Mouse (Mus musculus) liver, embryonic 13.5 days (tissue): ENCODE data around the gene Zfand6. TPM values are rescaled to one million over a fixed set of nuclear protein-coding genes. Genes with fewer than 3 reads are reported as not detected.

Experiments
- ATAC-seq: fragments of 200-750 bp; cut with Nextera tagmentation; 2 replicates; pipeline ENCODE4 v1.8.0; 2017; ENCODE audit warnings: low read depth, mild to moderate bottlenecking, moderate number of reproducible peaks, moderate library complexity
- DNase-seq: peaks from one replicate; pipeline ENCODE4 v3.0.0; 2022
- H3K27ac ChIP-seq: fragments of 300-500 bp; sonication (generic); 2 replicates; pipeline ENCODE4 v1.5.1; 2015; ENCODE audit warnings: moderate library complexity, mild to moderate bottlenecking, inconsistent platforms
- H3K27me3 ChIP-seq: fragments of 300-500 bp; sonication (generic); 2 replicates; pipeline ENCODE4 v1.6.1; 2015; ENCODE audit warnings: mild to moderate bottlenecking, inconsistent platforms
- H3K36me3 ChIP-seq: fragments of 300-500 bp; sonication (generic); 2 replicates; pipeline ENCODE4 v1.6.1; 2015; ENCODE audit warnings: mild to moderate bottlenecking, inconsistent platforms
- H3K4me1 ChIP-seq: fragments of 300-500 bp; sonication (generic); replicated peaks from 2 replicates; pipeline ENCODE4 v1.6.1; 2015; ENCODE audit warnings: inconsistent platforms
- H3K4me2 ChIP-seq: fragments of 300-500 bp; sonication (generic); 2 replicates; pipeline ENCODE4 v1.6.1; 2015; ENCODE audit warnings: inconsistent platforms, mild to moderate bottlenecking, moderate library complexity
- H3K4me3 ChIP-seq: fragments of 300-500 bp; sonication (generic); replicated peaks from 2 replicates; pipeline ENCODE4 v1.5.1; 2015; ENCODE audit warnings: mild to moderate bottlenecking, inconsistent platforms
- H3K9ac ChIP-seq: fragments of 300-500 bp; sonication (generic); 2 replicates; pipeline ENCODE4 v1.6.1; 2015; ENCODE audit warnings: mild to moderate bottlenecking, inconsistent platforms
- H3K9me3 ChIP-seq: fragments of 300-500 bp; sonication (generic); replicated peaks from 2 replicates; pipeline ENCODE4 v1.6.1; 2016; ENCODE audit warnings: inconsistent platforms
- WGBS: fragments of 180-500 bp; shearing (Covaris S2); methylation state at CpG from one replicate; pipeline ENCODE4 v1.1.7; 2015; ENCODE audit not compliant: insufficient replicate concordance; 5-methylcytosine and 5-hydroxymethylcytosine counted together
- polyA plus RNA-seq: library from polyadenylated mRNA; unstranded; fragments of >200 nt; fragmentation: Nextera tagmentation; extraction: Ambion mirVana; gene quantifications from 2 replicates; pipeline ENCODE4 v1.2.1, GENCODE M21; 2015

The Zfand6 gene
- polyA plus RNA-seq, 1 experiment from 2014 or later = 129 TPM

- DNase-seq (peak; percentile 84), ATAC-seq (peak; percentile 100)
- Histone ChIP-seq H3K9me3 (no peaks in the 10 kb centered on the region), H3K4me3 (peak overlapping the region; percentile 13), H3K4me1 (peaks cover 72% of the 10 kb centered on the region), H3K9ac (peak overlapping the region; percentile 71), H3K27me3 (no peaks in the 10 kb centered on the region), H3K36me3 (peaks cover 8% of the 10 kb centered on the region; the same call in 1 of the 2 replicates), H3K4me2 (peak overlapping the region; percentile 58), H3K27ac (peak overlapping the region; percentile 94)
- WGBS = 33% methylated on average over 4 of the region's 4 CpGs
Observed at GRCm38 (mm10) chr7:84651303-84651986, 38.3 kb downstream of the Zfand6 start.

- Histone ChIP-seq H3K9me3 (no peaks in the 10 kb centered on the region), H3K9ac (no peak overlapping the region), H3K4me1 (peaks cover 70% of the 10 kb centered on the region), H3K27me3 (no peaks in the 10 kb centered on the region), H3K36me3 (peaks cover 8% of the 10 kb centered on the region; the same call in 1 of the 2 replicates), H3K4me3 (no peak overlapping the region), H3K27ac (peak overlapping the region; percentile 51), H3K4me2 (no peak overlapping the region)
- whole genome bisulfite sequencing = 83% methylated on average over 2 of the region's 2 CpGs
- ATAC-seq (no peak), DNase-seq (no peak)
Observed at GRCm38 (mm10) chr7:84649016-84649415, 40.7 kb downstream of the Zfand6 start.

DNA sequence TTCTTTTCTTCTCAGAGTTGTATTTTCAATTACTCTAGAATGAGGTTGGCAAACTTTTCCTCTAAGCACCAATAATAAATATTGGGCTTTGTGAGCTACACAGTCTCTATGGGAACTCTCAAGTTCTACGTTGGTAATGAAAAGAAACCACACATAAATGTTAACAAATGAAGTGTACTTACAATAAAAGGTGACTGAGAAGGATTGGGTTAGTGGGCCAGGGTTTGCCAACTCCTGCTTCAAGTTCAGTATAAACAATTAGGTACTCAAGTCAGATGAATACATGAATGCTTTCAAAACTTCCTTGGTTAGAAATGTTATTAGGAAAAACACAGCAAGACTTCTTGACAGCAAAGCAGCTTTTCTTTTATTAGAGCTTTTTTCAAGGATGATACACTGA is 43.5 kb downstream of the Zfand6 start:
- H3K9ac ChIP-seq = no peak overlapping the region
- DNase-seq (no peak), ATAC-seq (no peak)
- H3K4me1 ChIP-seq = peaks cover 61% of the 10 kb centered on the region
- H3K4me3 ChIP-seq = no peak overlapping the region
- 87% methylated on average over 1 of the region's 1 CpGs for WGBS
- peaks cover 8% of the 10 kb centered on the region; the same call in 1 of the 2 replicates for H3K36me3 ChIP-seq
- H3K27me3 ChIP-seq = no peaks in the 10 kb centered on the region
- H3K4me2 ChIP-seq = no peak overlapping the region
- no peak overlapping the region; the same call in 1 of the 2 replicates for H3K27ac ChIP-seq
- H3K9me3 ChIP-seq = no peaks in the 10 kb centered on the region

DNA sequence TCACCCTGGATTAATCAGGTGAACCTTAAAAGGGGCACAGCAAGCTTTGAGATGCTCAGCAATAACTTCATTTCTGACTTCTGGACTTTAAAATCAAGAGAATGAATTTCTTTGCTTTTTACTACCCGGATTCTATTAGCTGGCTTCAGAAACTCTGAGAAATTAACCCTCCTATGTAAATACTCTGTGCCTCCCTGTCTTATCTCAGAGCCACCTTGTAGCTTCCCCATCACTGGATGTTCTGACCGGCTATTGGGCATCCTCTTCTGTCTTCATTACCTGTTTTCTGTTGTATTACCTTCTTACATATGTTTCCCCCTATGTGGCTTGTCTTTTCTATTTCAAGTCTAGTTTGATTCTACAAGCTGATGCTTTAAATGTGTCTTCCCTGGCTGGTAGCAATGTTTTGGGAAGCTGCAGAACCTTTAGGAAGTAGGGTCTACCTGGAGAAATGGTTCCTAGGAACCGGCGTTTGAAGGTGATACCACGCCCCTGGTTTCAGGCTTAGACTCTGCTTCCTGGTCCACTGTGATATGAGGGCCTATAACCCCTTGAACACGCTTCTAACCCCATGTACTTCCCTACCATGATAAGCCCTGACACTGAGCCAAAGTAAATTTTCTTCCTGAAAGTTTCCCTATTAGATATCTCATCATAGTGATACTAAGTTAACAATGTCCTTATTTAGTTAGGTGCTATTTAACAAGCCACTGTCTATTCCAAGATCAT is 46.3 kb downstream of the Zfand6 start:
- peak; percentile 84 for ATAC-seq
- Histone ChIP-seq H3K4me2 (peak overlapping the region; percentile 1; the same call in 1 of the 2 replicates), H3K4me1 (peaks cover 60% of the 10 kb centered on the region), H3K27ac (peak overlapping the region; percentile 54), H3K9ac (peak overlapping the region; percentile 4; the same call in 1 of the 2 replicates), H3K4me3 (no peak overlapping the region), H3K27me3 (no peaks in the 10 kb centered on the region), H3K9me3 (no peaks in the 10 kb centered on the region), H3K36me3 (0 out of 2 replicates have a peak, but pooled peaks cover 3% of the 10 kb centered on the region)
- WGBS = 54% methylated on average over 6 of the region's 6 CpGs
- DNase-seq = no peak

- no peak overlapping the region for H3K4me2 ChIP-seq
- peak overlapping the region; percentile 54; the same call in 1 of the 2 replicates for H3K27ac ChIP-seq
- 88% methylated on average over 6 of the region's 6 CpGs for whole genome bisulfite sequencing
- H3K36me3 ChIP-seq = 0 out of 2 replicates have a peak, but pooled peaks cover under 1% of the 10 kb centered on the region
- ATAC-seq (no peak), DNase-seq (no peak)
- H3K9me3 ChIP-seq = no peaks in the 10 kb centered on the region
- no peak overlapping the region for H3K4me3 ChIP-seq
- no peak overlapping the region for H3K9ac ChIP-seq
- no peaks in the 10 kb centered on the region for H3K27me3 ChIP-seq
- peaks cover 64% of the 10 kb centered on the region for H3K4me1 ChIP-seq
Observed at GRCm38 (mm10) chr7:84642159-84642928, 47.4 kb downstream of the Zfand6 start.

GRCm38 (mm10) chr7:84636939-84637338 is 52.8 kb downstream of the Zfand6 start:
- Histone ChIP-seq H3K4me2 (no peak overlapping the region), H3K4me3 (no peak overlapping the region), H3K4me1 (peaks cover 50% of the 10 kb centered on the region), H3K27ac (no peak overlapping the region), H3K36me3 (peaks cover 12% of the 10 kb centered on the region), H3K9me3 (no peaks in the 10 kb centered on the region), H3K27me3 (no peaks in the 10 kb centered on the region), H3K9ac (no peak overlapping the region)
- ATAC-seq (no peak), DNase-seq (no peak)

- Histone ChIP-seq H3K27me3 (no peaks in the 10 kb centered on the region), H3K9ac (peak overlapping the region; percentile 44), H3K9me3 (no peaks in the 10 kb centered on the region), H3K27ac (peak overlapping the region; percentile 87), H3K36me3 (peaks cover 25% of the 10 kb centered on the region), H3K4me1 (peaks cover 30% of the 10 kb centered on the region), H3K4me3 (no peak overlapping the region), H3K4me2 (peak overlapping the region; percentile 50)
- ATAC-seq (peak; percentile 100), DNase-seq (peak; percentile 59)
- WGBS = 29% methylated on average over 3 of the region's 3 CpGs
Observed at GRCm38 (mm10) chr7:84631878-84632277, 57.9 kb downstream of the Zfand6 start.

DNA sequence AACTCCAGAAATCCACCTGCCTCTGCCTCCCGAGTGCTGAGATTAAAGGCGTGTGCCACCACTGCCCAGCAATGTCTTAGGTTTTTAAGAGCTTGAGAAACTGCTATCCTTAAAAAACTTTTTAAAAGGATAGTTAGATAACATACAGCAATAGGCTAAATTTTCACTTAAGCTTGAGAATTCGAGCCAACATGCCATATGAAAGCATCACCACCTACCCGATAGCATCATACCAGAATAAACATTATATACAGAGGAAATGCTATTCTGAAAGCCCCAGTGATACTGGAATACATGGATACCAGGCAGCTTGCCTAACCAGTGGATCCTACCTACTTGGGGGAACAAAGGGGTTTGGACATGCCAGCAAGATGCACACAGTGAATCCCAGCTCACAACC is 66.0 kb downstream of the Zfand6 start:
- peaks cover 28% of the 10 kb centered on the region for H3K36me3 ChIP-seq
- no peaks in the 10 kb centered on the region for H3K9me3 ChIP-seq
- no peak overlapping the region for H3K27ac ChIP-seq
- H3K9ac ChIP-seq = no peak overlapping the region
- H3K27me3 ChIP-seq = no peaks in the 10 kb centered on the region
- no peak overlapping the region for H3K4me3 ChIP-seq
- ATAC-seq = no peak
- H3K4me1 ChIP-seq = 0 out of 2 replicates have a peak, but pooled peaks cover 3% of the 10 kb centered on the region
- H3K4me2 ChIP-seq = no peak overlapping the region
- DNase-seq = no peak
- 87% methylated on average over 4 of the region's 4 CpGs for WGBS

DNA sequence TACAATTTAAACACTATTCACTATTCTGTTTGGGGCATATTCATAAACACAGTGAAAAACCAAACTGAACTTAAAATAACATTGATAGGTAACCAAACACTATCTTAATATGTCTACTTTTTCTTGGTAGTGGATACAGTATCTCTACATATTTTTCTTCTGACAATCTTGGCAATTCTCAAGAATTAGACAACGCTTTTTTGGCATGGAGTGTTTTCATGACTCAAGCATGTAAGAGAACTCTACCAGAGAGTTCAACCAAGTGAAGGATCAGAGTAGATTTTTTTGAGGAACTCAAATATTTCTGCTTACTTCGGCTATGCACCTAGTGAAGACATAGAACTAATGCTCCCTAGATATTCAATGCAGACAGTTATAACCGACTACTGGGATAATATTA is 68.8 kb downstream of the Zfand6 start:
- no peak overlapping the region for H3K9ac ChIP-seq
- H3K4me2 ChIP-seq = no peak overlapping the region
- H3K4me1 ChIP-seq = 0 out of 2 replicates have a peak, but pooled peaks cover 3% of the 10 kb centered on the region
- H3K36me3 ChIP-seq = peaks cover 43% of the 10 kb centered on the region
- H3K27ac ChIP-seq = no peak overlapping the region
- no peak for DNase-seq
- no peak overlapping the region for H3K4me3 ChIP-seq
- H3K9me3 ChIP-seq = no peaks in the 10 kb centered on the region
- 84% methylated on average over 3 of the region's 3 CpGs for WGBS
- H3K27me3 ChIP-seq = no peaks in the 10 kb centered on the region
- ATAC-seq = no peak

GRCm38 (mm10) chr7:84618951-84619350 is 70.8 kb downstream of the Zfand6 start:
- 0 out of 2 replicates have a peak, but pooled peaks cover 3% of the 10 kb centered on the region for H3K4me1 ChIP-seq
- no peaks in the 10 kb centered on the region for H3K27me3 ChIP-seq
- H3K9me3 ChIP-seq = no peaks in the 10 kb centered on the region
- no peak overlapping the region for H3K4me3 ChIP-seq
- H3K36me3 ChIP-seq = peaks cover 40% of the 10 kb centered on the region
- no peak for DNase-seq
- H3K27ac ChIP-seq = no peak overlapping the region
- 81% methylated on average over 2 of the region's 2 CpGs for WGBS
- H3K9ac ChIP-seq = no peak overlapping the region
- ATAC-seq = no peak
- no peak overlapping the region for H3K4me2 ChIP-seq

DNA sequence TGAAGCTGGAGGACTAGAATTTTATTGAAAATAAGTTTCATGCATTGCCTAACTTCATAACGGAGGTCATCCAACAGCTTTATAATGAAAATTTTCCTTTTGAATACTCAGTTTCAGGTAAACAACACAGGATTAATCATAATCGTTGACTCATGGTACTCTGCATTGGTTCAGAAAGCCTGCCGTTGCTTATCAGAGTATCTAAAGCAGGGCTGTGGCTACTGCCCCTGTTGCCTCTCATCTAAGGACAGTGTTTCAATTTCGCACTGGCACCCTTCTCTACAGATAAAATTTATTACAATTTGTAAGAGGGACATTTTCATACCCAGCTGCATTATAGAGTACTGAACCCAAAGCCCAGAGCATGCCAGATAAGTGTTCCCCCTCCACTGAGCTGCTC is 77.3 kb downstream of the Zfand6 start:
- DNase-seq (no peak), ATAC-seq (no peak)
- Histone ChIP-seq H3K27me3 (no peaks in the 10 kb centered on the region), H3K4me2 (no peak overlapping the region), H3K4me3 (no peak overlapping the region), H3K36me3 (peaks cover 26% of the 10 kb centered on the region), H3K27ac (no peak overlapping the region), H3K4me1 (peaks cover 14% of the 10 kb centered on the region), H3K9me3 (no peaks in the 10 kb centered on the region), H3K9ac (no peak overlapping the region)
- WGBS = 31% methylated on average over 4 of the region's 4 CpGs
